23 mouse cellular contexts compared by ENCODE assay signal in the genomic region with DNA sequence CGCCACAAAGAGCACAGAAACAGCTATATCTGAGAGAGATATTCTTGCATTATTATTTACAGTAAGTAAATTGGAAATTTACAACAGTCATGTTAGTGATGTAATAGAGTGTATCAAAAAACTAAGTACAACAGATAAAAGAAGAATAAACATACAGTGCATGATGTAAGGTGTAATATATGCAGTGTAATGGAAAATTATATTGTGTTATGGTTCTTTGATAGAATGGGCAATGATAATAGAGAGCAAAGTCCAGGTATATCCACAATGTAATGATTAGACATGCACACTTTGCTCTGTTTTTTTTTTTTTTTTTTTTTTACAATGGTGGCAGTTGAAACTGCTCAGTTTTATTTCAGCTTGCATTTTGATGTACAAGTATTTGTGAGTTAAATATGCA. TPM values are rescaled to one million over a fixed set of nuclear protein-coding genes. Genes with fewer than 3 reads are reported as not detected.
"Had no signal": no experiment of that assay in that cellular context is flagged by ENCODE, and none has a peak within 500 bp of the region (broad histone marks: within the 10 kb centered on the region; RNA-seq: fewer than 3 reads in every experiment).

No protein-coding gene starts in this region.

- H3K9ac ChIP-seq: liver, embryonic 15.5 days; liver, postnatal 0 days; lung, embryonic 14.5 days; midbrain, embryonic 12.5 days; neural tube, embryonic 13.5 days; neural tube, embryonic 15.5 days; stomach, embryonic 15.5 days had no signal

- ATAC-seq: liver, postnatal 0 days; midbrain, embryonic 16.5 days had no signal

- H3K4me2 ChIP-seq: liver, embryonic 15.5 days; lung, embryonic 14.5 days; midbrain, embryonic 12.5 days; neural tube, embryonic 13.5 days; neural tube, embryonic 15.5 days; stomach, embryonic 15.5 days had no signal

- H3K27me3 ChIP-seq: liver, embryonic 15.5 days; midbrain, embryonic 12.5 days; neural tube, embryonic 13.5 days; neural tube, embryonic 15.5 days; stomach, embryonic 15.5 days had no signal

- H3K4me1 ChIP-seq: midbrain, embryonic 10.5 days; midbrain, embryonic 12.5 days; neural tube, embryonic 13.5 days; neural tube, embryonic 15.5 days; stomach, embryonic 15.5 days had no signal

- DNase-seq: liver, postnatal 0 days; lung, embryonic 14.5 days; lung, postnatal 10 days; lung, postnatal 4 days; midbrain, embryonic 14.5 days; retina, postnatal 1 day; right cerebral cortex, adult 18-20 months; right cerebral cortex, postnatal 25 days; right cerebral cortex, postnatal 4 days; thymus, adult 18-20 months; thymus, postnatal 14 days; thymus, postnatal 36 days had no signal

- H3K9me3 ChIP-seq: liver, embryonic 15.5 days; midbrain, embryonic 10.5 days; midbrain, embryonic 12.5 days; neural tube, embryonic 13.5 days; neural tube, embryonic 15.5 days; stomach, embryonic 15.5 days had no signal

- H3K4me3 ChIP-seq: liver, embryonic 15.5 days; midbrain, embryonic 10.5 days; midbrain, embryonic 12.5 days; myocyte; neural tube, embryonic 13.5 days; neural tube, embryonic 15.5 days; stomach, embryonic 15.5 days had no signal

- H3K36me3 ChIP-seq: liver, embryonic 15.5 days; midbrain, embryonic 10.5 days; midbrain, embryonic 12.5 days; neural tube, embryonic 13.5 days; neural tube, embryonic 15.5 days; stomach, embryonic 15.5 days had no signal

- H3K27ac ChIP-seq: liver, embryonic 15.5 days; midbrain, embryonic 10.5 days; midbrain, embryonic 12.5 days; neural tube, embryonic 13.5 days; neural tube, embryonic 15.5 days; stomach, embryonic 15.5 days had no signal

RNA-seq across cellular contexts. Expression of a gene that starts 0.9 kb away (rescaled TPM):
- polyA plus RNA-seq: liver, embryonic 15.5 days; liver, postnatal 0 days; lung, embryonic 14.5 days; lung, embryonic 16.5 days; midbrain, embryonic 10.5 days; midbrain, embryonic 12.5 days; midbrain, embryonic 14.5 days; midbrain, embryonic 16.5 days; myocyte; neural tube, embryonic 11.5 days; neural tube, embryonic 13.5 days; neural tube, embryonic 15.5 days; spleen, adult 2 months had no signal

RNA-seq across cellular contexts. Expression of a gene that starts 55.9 kb away (rescaled TPM):
- polyA plus RNA-seq: midbrain, embryonic 12.5 days; myocyte had no signal
